Mouse (Mus musculus) hindbrain, embryonic 11.5 days (tissue): Measurements from ENCODE around the gene Hsd3b7. TPM values are rescaled to one million over a fixed set of nuclear protein-coding genes. Genes with fewer than 3 reads are reported as not detected.
"Not testable (repeated sequence)": the region's sequence is repeated elsewhere in the genome, so short reads cannot be mapped to it uniquely, and the experiment has no call there.

Source experiments
- ATAC-seq: fragments of 200-750 bp; cut with Nextera tagmentation; 2 replicates; pipeline ENCODE4 v1.8.0; 2017; ENCODE audit warnings: mild to moderate bottlenecking, moderate TSS enrichment, moderate library complexity; ENCODE audit not compliant: low FRiP score
- DNase-seq: peaks from one replicate; pipeline ENCODE4 v3.0.0-alpha.2; 2015; ENCODE audit warnings: low spot score
- H3K27ac ChIP-seq: fragments of 300-500 bp; sonication (generic); 2 replicates; pipeline ENCODE4 v1.5.1; 2014; ENCODE audit warnings: mild to moderate bottlenecking, low read depth, low read length
- H3K27me3 ChIP-seq: fragments of 300-500 bp; sonication (generic); 2 replicates; pipeline ENCODE4 v1.6.1; 2014; ENCODE audit warnings: mild to moderate bottlenecking, low read length, moderate library complexity, mixed read lengths; ENCODE audit not compliant: control insufficient read depth, insufficient read depth
- H3K36me3 ChIP-seq: fragments of 300-500 bp; sonication (generic); 2 replicates; pipeline ENCODE4 v1.6.1; 2014; ENCODE audit warnings: mild to moderate bottlenecking, low read length, moderate library complexity, mixed read lengths; ENCODE audit not compliant: control insufficient read depth, insufficient read depth
- H3K4me1 ChIP-seq: fragments of 300-500 bp; sonication (generic); replicated peaks from 2 replicates; pipeline ENCODE4 v1.6.1; 2014; ENCODE audit warnings: low read length, mixed read lengths; ENCODE audit not compliant: control insufficient read depth, insufficient read depth
- H3K4me2 ChIP-seq: fragments of 300-500 bp; sonication (generic); replicated peaks from 2 replicates; pipeline ENCODE4 v1.6.1; 2014; ENCODE audit warnings: mild to moderate bottlenecking, low read depth, low read length
- H3K4me3 ChIP-seq: fragments of 300-500 bp; sonication (generic); 2 replicates; pipeline ENCODE4 v1.5.1; 2014; ENCODE audit warnings: low read depth, low read length
- H3K9ac ChIP-seq: fragments of 300-500 bp; sonication (generic); 2 replicates; pipeline ENCODE4 v1.6.1; 2014; ENCODE audit warnings: low read depth, low read length
- H3K9me3 ChIP-seq: fragments of 300-500 bp; sonication (generic); 2 replicates; pipeline ENCODE4 v1.6.1; 2016; ENCODE audit warnings: low read length; ENCODE audit not compliant: control insufficient read depth
- WGBS: fragments of 180-500 bp; shearing (Covaris S2); extraction: QIAGEN DNeasy Blood & Tissue Kit; methylation state at CpG from one replicate; pipeline ENCODE4 v1.1.7; 2014; 5-methylcytosine and 5-hydroxymethylcytosine counted together
- polyA plus RNA-seq: library from polyadenylated mRNA; unstranded; fragments of >200 nt; fragmentation: Nextera tagmentation; extraction: Ambion mirVana; gene quantifications from 2 replicates; pipeline ENCODE4 v1.2.1, GENCODE M21; 2014

Gene Hsd3b7
- polyA plus RNA-seq, 1 experiment from 2014 or later = 7.6 TPM

DNA sequence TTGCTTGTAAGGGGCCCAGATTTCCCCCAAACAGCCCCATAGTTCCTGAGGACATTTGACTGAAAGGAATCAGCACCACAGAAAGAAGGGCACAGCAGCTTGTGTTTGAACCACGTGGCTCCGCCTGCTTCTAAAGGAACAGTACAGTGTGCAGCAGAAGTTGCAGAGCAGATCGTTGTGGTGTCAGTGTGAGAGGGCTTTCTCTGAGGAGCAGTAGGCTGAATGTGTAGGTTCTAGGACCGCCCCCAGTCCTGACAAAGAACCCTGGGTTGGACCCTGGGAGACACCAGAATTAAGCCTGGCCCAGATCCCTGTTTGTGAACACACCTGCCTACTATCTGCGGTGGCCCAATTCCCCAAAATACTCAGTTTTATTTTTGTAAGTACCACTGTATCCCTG lies 29.1 kb upstream of the Hsd3b7 start:
- no peak overlapping the region for H3K27ac ChIP-seq
- H3K4me1 ChIP-seq = peaks cover 6% of the 10 kb centered on the region; the same call in 1 of the 2 replicates
- no peak overlapping the region for H3K9ac ChIP-seq
- peaks cover 6% of the 10 kb centered on the region; the same call in 1 of the 2 replicates for H3K36me3 ChIP-seq
- no peaks in the 10 kb centered on the region for H3K9me3 ChIP-seq
- H3K4me2 ChIP-seq = no peak overlapping the region
- no peak for DNase-seq
- no peaks in the 10 kb centered on the region for H3K27me3 ChIP-seq
- WGBS = 82% methylated on average over 5 of the region's 5 CpGs
- H3K4me3 ChIP-seq = no peak overlapping the region
- no peak for ATAC-seq

GRCm38 (mm10) chr7:127772080-127772479 lies 28.3 kb upstream of the Hsd3b7 start:
- H3K9ac ChIP-seq = no peak overlapping the region
- H3K27me3 ChIP-seq = no peaks in the 10 kb centered on the region
- no peak overlapping the region for H3K27ac ChIP-seq
- no peak overlapping the region for H3K4me2 ChIP-seq
- H3K9me3 ChIP-seq = no peaks in the 10 kb centered on the region
- WGBS = 79% methylated on average over 3 of the region's 3 CpGs
- no peak overlapping the region for H3K4me3 ChIP-seq
- DNase-seq (no peak), ATAC-seq (no peak)
- H3K4me1 ChIP-seq = peaks cover 6% of the 10 kb centered on the region; the same call in 1 of the 2 replicates
- H3K36me3 ChIP-seq = peaks cover 6% of the 10 kb centered on the region; the same call in 1 of the 2 replicates

DNA sequence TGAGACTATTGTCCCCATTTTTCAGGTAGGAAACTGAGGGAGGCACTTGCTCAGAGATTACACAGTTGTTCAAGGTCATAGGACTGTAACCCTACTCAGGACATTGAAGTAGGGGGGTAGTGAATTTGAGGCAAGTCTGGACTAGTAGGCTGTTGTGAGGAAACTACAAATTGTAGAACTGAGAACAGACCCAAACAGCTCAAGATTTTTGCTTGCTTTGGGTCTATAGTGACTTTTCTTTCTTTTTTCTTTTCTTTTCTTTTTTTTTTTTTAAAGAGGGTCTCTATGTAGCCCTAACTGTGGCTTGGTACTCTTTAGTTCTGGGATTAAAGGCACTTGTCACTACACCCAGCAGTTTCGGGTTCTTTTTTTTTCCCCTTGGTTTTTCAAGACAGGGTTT lies 27.8 kb upstream of the Hsd3b7 start:
- Histone ChIP-seq H3K36me3 (peaks cover 3% of the 10 kb centered on the region; the same call in 1 of the 2 replicates), H3K9ac (no peak overlapping the region), H3K27me3 (no peaks in the 10 kb centered on the region), H3K9me3 (no peaks in the 10 kb centered on the region), H3K4me2 (no peak overlapping the region), H3K4me1 (peaks cover 6% of the 10 kb centered on the region; the same call in 1 of the 2 replicates), H3K4me3 (no peak overlapping the region), H3K27ac (no peak overlapping the region)
- 86% methylated on average over 1 of the region's 1 CpGs for WGBS
- ATAC-seq (no peak), DNase-seq (no peak)

DNA sequence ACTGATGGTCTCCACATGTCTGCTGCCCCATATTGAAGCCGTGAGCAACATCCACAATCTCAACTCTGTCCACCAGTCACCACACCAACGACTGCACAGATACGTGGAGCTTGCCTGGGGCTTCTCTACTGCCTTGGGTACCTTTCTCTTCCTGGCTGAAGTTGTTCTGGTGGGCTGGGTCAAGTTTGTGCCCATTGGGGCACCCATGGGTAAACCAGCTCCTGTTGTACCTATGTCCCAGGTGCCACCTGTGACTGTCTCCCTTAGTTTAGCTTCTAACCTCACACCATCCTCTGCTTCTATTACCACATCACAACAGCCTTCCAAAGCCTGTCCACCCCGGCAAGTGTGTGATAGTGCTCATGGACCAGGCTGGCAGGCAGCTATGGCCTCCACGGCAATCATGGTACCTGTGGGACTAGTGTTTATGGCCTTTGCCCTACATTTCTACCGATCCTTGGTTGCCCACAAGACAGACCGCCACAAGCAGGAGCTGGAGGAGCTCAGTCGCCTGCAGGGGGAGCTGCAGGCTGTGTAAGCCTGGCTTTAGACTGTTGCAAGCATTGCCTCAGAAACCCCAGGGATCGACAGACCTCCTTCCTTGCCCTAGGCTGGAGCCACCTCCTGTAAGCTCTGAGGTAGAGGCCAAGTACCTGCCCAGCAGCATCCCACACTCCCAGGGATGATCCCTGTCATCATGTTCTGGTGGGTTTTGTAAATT lies 26.6 kb upstream of the Hsd3b7 start:
- no peak overlapping the region for H3K9ac ChIP-seq
- ATAC-seq (no peak), DNase-seq (peak; percentile 78)
- H3K27me3 ChIP-seq = no peaks in the 10 kb centered on the region
- no peak overlapping the region for H3K4me2 ChIP-seq
- H3K27ac ChIP-seq = no peak overlapping the region
- peaks cover 9% of the 10 kb centered on the region; the same call in 1 of the 2 replicates for H3K4me1 ChIP-seq
- H3K4me3 ChIP-seq = no peak overlapping the region
- H3K36me3 ChIP-seq = no peaks in the 10 kb centered on the region
- WGBS = 43% methylated on average over 9 of the region's 9 CpGs
- no peaks in the 10 kb centered on the region for H3K9me3 ChIP-seq

- WGBS = 77% methylated on average over 7 of the region's 7 CpGs
- H3K9me3 ChIP-seq, ATAC-seq, H3K4me1 ChIP-seq, DNase-seq, H3K27me3 ChIP-seq, H3K36me3 ChIP-seq: not testable (repeated sequence)
- Histone ChIP-seq H3K27ac (peak overlapping the region; percentile 95; the same call in 1 of the 2 replicates), H3K4me2 (peak overlapping the region; percentile 80), H3K4me3 (peak overlapping the region; percentile 93), H3K9ac (peak overlapping the region; percentile 90; the same call in 1 of the 2 replicates)
These were observed 24.6 kb upstream of the Hsd3b7 start for GRCm38 (mm10) chr7:127775837-127776236.

GRCm38 (mm10) chr7:127776426-127776825 lies 24.0 kb upstream of the Hsd3b7 start, which contains the start of gene Setd1a:
Gene Setd1a (plus strand): TSS chr7:127776670.
- ATAC-seq (peak; percentile 67), DNase-seq (peak; percentile 92)
- 0% methylated on average over 23 of the region's 23 CpGs for WGBS

GRCm38 (mm10) chr7:127776878-127777473 lies 23.4 kb upstream of the Hsd3b7 start:
- ATAC-seq (peak; percentile 92), DNase-seq (peak; percentile 96)
- under 1% methylated on average over 60 of the region's 70 CpGs for WGBS
- Histone ChIP-seq H3K27ac (peak overlapping the region; percentile 95), H3K27me3 (no peaks in the 10 kb centered on the region), H3K9me3 (no peaks in the 10 kb centered on the region), H3K4me3 (peak overlapping the region; percentile 93), H3K9ac (peak overlapping the region; percentile 90), H3K36me3 (peaks cover 5% of the 10 kb centered on the region; the same call in 1 of the 2 replicates), H3K4me2 (peak overlapping the region; percentile 80), H3K4me1 (peaks cover 5% of the 10 kb centered on the region; the same call in 1 of the 2 replicates)

More at GRCm38 (mm10) chr7:127776426-127776825, 24.0 kb upstream of the Hsd3b7 start, which contains the start of gene Setd1a:
- Histone ChIP-seq H3K27me3 (no peaks in the 10 kb centered on the region), H3K36me3 (peaks cover 5% of the 10 kb centered on the region; the same call in 1 of the 2 replicates), H3K4me3 (peak within 1 kb of the TSS; percentile 93), H3K9me3 (no peaks in the 10 kb centered on the region), H3K4me2 (peak within 1 kb of the TSS; percentile 80), H3K9ac (peak within 1 kb of the TSS; percentile 90), H3K27ac (peak within 1 kb of the TSS; percentile 95), H3K4me1 (peaks cover 5% of the 10 kb centered on the region; the same call in 1 of the 2 replicates)

- whole genome bisulfite sequencing = 4% methylated on average over 34 of the region's 66 CpGs
- peak overlapping the region; percentile 90 for H3K9ac ChIP-seq
These were observed 22.7 kb upstream of the Hsd3b7 start for GRCm38 (mm10) chr7:127777474-127778266.

More at GRCm38 (mm10) chr7:127777474-127778266, 22.7 kb upstream of the Hsd3b7 start:
- no peaks in the 10 kb centered on the region for H3K27me3 ChIP-seq
- peak overlapping the region; percentile 93 for H3K4me3 ChIP-seq
- H3K4me2 ChIP-seq = peak overlapping the region; percentile 80
- DNase-seq (peak; percentile 73), ATAC-seq (peak; percentile 48)
- H3K4me1 ChIP-seq = peaks cover 5% of the 10 kb centered on the region; the same call in 1 of the 2 replicates
- H3K9me3 ChIP-seq = no peaks in the 10 kb centered on the region
- H3K27ac ChIP-seq = peak overlapping the region; percentile 95
- H3K36me3 ChIP-seq = peaks cover 5% of the 10 kb centered on the region; the same call in 1 of the 2 replicates
